Mouse (Mus musculus): ENCODE data around the gene Sat2. TPM values are rescaled to one million over a fixed set of nuclear protein-coding genes. Genes with fewer than 3 reads are reported as not detected.
A peak's percentile ranks its signal among the peaks of the same experiment; 100 is the strongest.

Sat2 gene
- total and polyA plus RNA-seq, 2 experiments from 2014 or later: 10.9 to 35.4 TPM

- Histone ChIP-seq H3K4me1 (ENCODE audit: insufficient read depth, low read length) (peaks cover 5% of the 10 kb centered on the region; the same call in 1 of the 2 replicates), H3K27ac (peak overlapping the region; percentile 99), H3K4me2 (ENCODE audit: low read depth, low read length) (peak overlapping the region; percentile 90), H3K27me3 (ENCODE audit: insufficient read depth, low read length) (no peaks in the 10 kb centered on the region), H3K9me3 (ENCODE audit: low read length) (no peaks in the 10 kb centered on the region), H3K4me3 (ENCODE audit: low read length) (peak overlapping the region; percentile 98), H3K36me3 (ENCODE audit: insufficient read depth, low read length) (peaks cover 61% of the 10 kb centered on the region), H3K9ac (replicated peaks; ENCODE audit: low read length) (peak overlapping the region; percentile 100)
- WGBS: under 1% methylated on average over 40 of the region's 43 CpGs
- peak; percentile 6 for ATAC-seq
- no peak for TF ChIP-seq CTCF (IDR thresholded peaks at IDR 0.05; ENCODE audit: low read depth)
- no peak for DNase-seq (ENCODE audit: low spot score)
Observed at GRCm38 (mm10) chr11:69671726-69672124, 49.9 kb downstream of the Sat2 start.

- peak; percentile 8; the same call in 1 of the 2 replicates for TF ChIP-seq CTCF (IDR thresholded peaks at IDR 0.05; ENCODE audit: low read depth)
- DNase-seq (ENCODE audit: low spot score) (peak; percentile 100), ATAC-seq (peak; percentile 97)
- Histone ChIP-seq H3K9me3 (ENCODE audit: low read length) (no peaks in the 10 kb centered on the region), H3K36me3 (ENCODE audit: insufficient read depth, low read length) (peaks cover 63% of the 10 kb centered on the region), H3K9ac (replicated peaks; ENCODE audit: low read length) (peak within 1 kb of the TSS; percentile 100), H3K4me1 (ENCODE audit: insufficient read depth, low read length) (peaks cover 5% of the 10 kb centered on the region; the same call in 1 of the 2 replicates), H3K4me2 (ENCODE audit: low read depth, low read length) (peak within 1 kb of the TSS; percentile 90), H3K27ac (peak within 1 kb of the TSS; percentile 99), H3K4me3 (ENCODE audit: low read length) (peak within 1 kb of the TSS; percentile 98), H3K27me3 (ENCODE audit: insufficient read depth, low read length) (no peaks in the 10 kb centered on the region)
- under 1% methylated on average over 36 of the region's 36 CpGs for WGBS
Observed at GRCm38 (mm10) chr11:69672211-69672706, 50.4 kb downstream of the Sat2 start, which contains the start of gene Eif4a1. Gene Eif4a1 (minus strand): TSS chr11:69672423.

MicroRNAs encoded within 50 kb of the gene (microRNA counts, 519-probe panel; counts per million panel counts)
- microRNA mmu-miR-1934: not detected
- 3,987 counts per million, percentile 70 among the panel's probes with 10 or more counts for microRNA mmu-miR-467f

Small RNA genes within 50 kb of the gene (microRNA-seq; reads per million reads assigned to microRNA genes)
- gene Mir1934 (0.35 to 2.5 reads per million in 2 experiments), gene Mir467f (0 reads per million in 2 experiments)

Other genes with a start within 250 kb of the Sat2 start
Only the 30 nearest of the 32 such genes appear.
- gene Cyb5d1, start 226.4 kb upstream of the Sat2 start, total RNA-seq (2014; rRNA removed): 21.8 and 26.9 TPM in 2 replicates
- 18.5 and 22.2 TPM in 2 replicates for gene Cyb5d1, start 226.4 kb upstream of the Sat2 start, polyA plus RNA-seq (2015; fragmentation: Nextera tagmentation; extraction: Ambion mirVana)
- 3.8 and 4.3 TPM in 2 replicates for gene Tmem88, start 223.8 kb upstream of the Sat2 start, total RNA-seq (2014; rRNA removed)
- 8.7 and 9.5 TPM in 2 replicates for gene Tmem88, start 223.8 kb upstream of the Sat2 start, polyA plus RNA-seq (2015; fragmentation: Nextera tagmentation; extraction: Ambion mirVana)
- 8.0 and 10.5 TPM in 2 replicates for gene Kdm6b, start 208.3 kb upstream of the Sat2 start, total RNA-seq (2014; rRNA removed)
- 20.5 and 22.3 TPM in 2 replicates for gene Kdm6b, start 208.3 kb upstream of the Sat2 start, polyA plus RNA-seq (2015; fragmentation: Nextera tagmentation; extraction: Ambion mirVana)
- gene Dnah2, start 72.9 kb upstream of the Sat2 start, total RNA-seq (2014; rRNA removed): 3.9 and 4.9 TPM in 2 replicates
- 2.0 and 3.2 TPM in 2 replicates for gene Dnah2, start 72.9 kb upstream of the Sat2 start, polyA plus RNA-seq (2015; fragmentation: Nextera tagmentation; extraction: Ambion mirVana)
- 97.9 and 111 TPM in 2 replicates for gene Efnb3, start 61.8 kb upstream of the Sat2 start, total RNA-seq (2014; rRNA removed)
- 93.3 and 94.4 TPM in 2 replicates for gene Efnb3, start 61.8 kb upstream of the Sat2 start, polyA plus RNA-seq (2015; fragmentation: Nextera tagmentation; extraction: Ambion mirVana)
- gene Wrap53, start 41.8 kb upstream of the Sat2 start, total RNA-seq (2014; rRNA removed): 16.4 and 19.4 TPM in 2 replicates
- gene Wrap53, start 41.8 kb upstream of the Sat2 start, polyA plus RNA-seq (2015; fragmentation: Nextera tagmentation; extraction: Ambion mirVana): 12.8 and 13.8 TPM in 2 replicates
- gene Trp53, start 41.7 kb upstream of the Sat2 start, total RNA-seq (2014; rRNA removed): 33.5 and 41.5 TPM in 2 replicates
- gene Trp53, start 41.7 kb upstream of the Sat2 start, polyA plus RNA-seq (2015; fragmentation: Nextera tagmentation; extraction: Ambion mirVana): 36.6 and 37.4 TPM in 2 replicates
- gene Atp1b2, start 16.1 kb upstream of the Sat2 start, total RNA-seq (2014; rRNA removed): 185 and 210 TPM in 2 replicates
- gene Atp1b2, start 16.1 kb upstream of the Sat2 start, polyA plus RNA-seq (2015; fragmentation: Nextera tagmentation; extraction: Ambion mirVana): 145 and 157 TPM in 2 replicates
- 0.40 TPM in 1 of 2 replicates, not detected in the other for gene Shbg, start 4.1 kb upstream of the Sat2 start, total RNA-seq (2014; rRNA removed)
- not detected in 2 replicates for gene Shbg, start 4.1 kb upstream of the Sat2 start, polyA plus RNA-seq (2015; fragmentation: Nextera tagmentation; extraction: Ambion mirVana)
- gene Fxr2, start 11.0 kb downstream of the Sat2 start, total RNA-seq (2014; rRNA removed): 68.5 and 79.6 TPM in 2 replicates
- gene Fxr2, start 11.0 kb downstream of the Sat2 start, polyA plus RNA-seq (2015; fragmentation: Nextera tagmentation; extraction: Ambion mirVana): 23.3 and 28.8 TPM in 2 replicates
- not detected in 2 replicates for gene Sox15, start 33.3 kb downstream of the Sat2 start, total RNA-seq (2014; rRNA removed)
- gene Sox15, start 33.3 kb downstream of the Sat2 start, polyA plus RNA-seq (2015; fragmentation: Nextera tagmentation; extraction: Ambion mirVana): 0.35 and 0.40 TPM in 2 replicates
- gene Mpdu1, start 40.6 kb downstream of the Sat2 start, total RNA-seq (2014; rRNA removed): 141 and 256 TPM in 2 replicates
- 122 and 124 TPM in 2 replicates for gene Mpdu1, start 40.6 kb downstream of the Sat2 start, polyA plus RNA-seq (2015; fragmentation: Nextera tagmentation; extraction: Ambion mirVana)
- gene Cd68, start 44.1 kb downstream of the Sat2 start, total RNA-seq (2014; rRNA removed): 6.0 and 7.5 TPM in 2 replicates
- gene Cd68, start 44.1 kb downstream of the Sat2 start, polyA plus RNA-seq (2015; fragmentation: Nextera tagmentation; extraction: Ambion mirVana): 10.5 and 12.0 TPM in 2 replicates
- 696 and 745 TPM in 2 replicates for gene Eif4a1, start 50.4 kb downstream of the Sat2 start, total RNA-seq (2014; rRNA removed)
- 427 and 463 TPM in 2 replicates for gene Eif4a1, start 50.4 kb downstream of the Sat2 start, polyA plus RNA-seq (2015; fragmentation: Nextera tagmentation; extraction: Ambion mirVana)
- 68.6 and 90.4 TPM in 2 replicates for gene Senp3, start 60.1 kb downstream of the Sat2 start, total RNA-seq (2014; rRNA removed)
- 69.2 and 69.3 TPM in 2 replicates for gene Senp3, start 60.1 kb downstream of the Sat2 start, polyA plus RNA-seq (2015; fragmentation: Nextera tagmentation; extraction: Ambion mirVana)
- gene Tnfsf13, start 63.8 kb downstream of the Sat2 start, total RNA-seq (2014; rRNA removed): 0.14 and 1.8 TPM in 2 replicates
- 0.76 and 0.98 TPM in 2 replicates for gene Tnfsf13, start 63.8 kb downstream of the Sat2 start, polyA plus RNA-seq (2015; fragmentation: Nextera tagmentation; extraction: Ambion mirVana)
- gene Tnfsf12, start 73.8 kb downstream of the Sat2 start, total RNA-seq (2014; rRNA removed): 3.1 and 7.1 TPM in 2 replicates
- gene Tnfsf12, start 73.8 kb downstream of the Sat2 start, polyA plus RNA-seq (2015; fragmentation: Nextera tagmentation; extraction: Ambion mirVana): 5.0 and 6.0 TPM in 2 replicates
- gene Tnfsfm13, start 74.1 kb downstream of the Sat2 start, total RNA-seq (2014; rRNA removed): 0.94 and 4.6 TPM in 2 replicates
- 2.0 and 2.8 TPM in 2 replicates for gene Tnfsfm13, start 74.1 kb downstream of the Sat2 start, polyA plus RNA-seq (2015; fragmentation: Nextera tagmentation; extraction: Ambion mirVana)
- 18.3 and 18.8 TPM in 2 replicates for gene Polr2a, start 136.6 kb downstream of the Sat2 start, total RNA-seq (2014; rRNA removed)
- gene Polr2a, start 136.6 kb downstream of the Sat2 start, polyA plus RNA-seq (2015; fragmentation: Nextera tagmentation; extraction: Ambion mirVana): 9.1 and 10.5 TPM in 2 replicates
- gene Slc35g3, start 139.9 kb downstream of the Sat2 start, total RNA-seq (2014; rRNA removed): 0.72 TPM in 1 of 2 replicates, not detected in the other
- 0.11 and 0.15 TPM in 2 replicates for gene Slc35g3, start 139.9 kb downstream of the Sat2 start, polyA plus RNA-seq (2015; fragmentation: Nextera tagmentation; extraction: Ambion mirVana)
- gene Zbtb4, start 143.9 kb downstream of the Sat2 start, total RNA-seq (2014; rRNA removed): 39.2 and 39.9 TPM in 2 replicates
- 4.6 and 4.9 TPM in 2 replicates for gene Zbtb4, start 143.9 kb downstream of the Sat2 start, polyA plus RNA-seq (2015; fragmentation: Nextera tagmentation; extraction: Ambion mirVana)
- gene Chrnb1, start 173.9 kb downstream of the Sat2 start, total RNA-seq (2014; rRNA removed): 1.5 TPM in 1 of 2 replicates, not detected in the other
- gene Chrnb1, start 173.9 kb downstream of the Sat2 start, polyA plus RNA-seq (2015; fragmentation: Nextera tagmentation; extraction: Ambion mirVana): 0.85 and 1.5 TPM in 2 replicates
- gene Fgf11, start 179.8 kb downstream of the Sat2 start, total RNA-seq (2014; rRNA removed): 19.1 and 19.2 TPM in 2 replicates
- 3.8 and 4.4 TPM in 2 replicates for gene Fgf11, start 179.8 kb downstream of the Sat2 start, polyA plus RNA-seq (2015; fragmentation: Nextera tagmentation; extraction: Ambion mirVana)
- gene Tmem102, start 183.6 kb downstream of the Sat2 start, total RNA-seq (2014; rRNA removed): 0.16 and 0.72 TPM in 2 replicates
- 1.1 and 1.5 TPM in 2 replicates for gene Tmem102, start 183.6 kb downstream of the Sat2 start, polyA plus RNA-seq (2015; fragmentation: Nextera tagmentation; extraction: Ambion mirVana)
- gene Gm39566, start 193.3 kb downstream of the Sat2 start, total RNA-seq (2014; rRNA removed): not detected in 2 replicates
- gene Gm39566, start 193.3 kb downstream of the Sat2 start, polyA plus RNA-seq (2015; fragmentation: Nextera tagmentation; extraction: Ambion mirVana): not detected in 2 replicates
- not detected in 2 replicates for gene Spem2, start 196.4 kb downstream of the Sat2 start, total RNA-seq (2014; rRNA removed)
- gene Spem2, start 196.4 kb downstream of the Sat2 start, polyA plus RNA-seq (2015; fragmentation: Nextera tagmentation; extraction: Ambion mirVana): not detected in 2 replicates
- not detected in 2 replicates for gene Spem1, start 200.2 kb downstream of the Sat2 start, total RNA-seq (2014; rRNA removed)
- 0.28 and 0.40 TPM in 2 replicates for gene Spem1, start 200.2 kb downstream of the Sat2 start, polyA plus RNA-seq (2015; fragmentation: Nextera tagmentation; extraction: Ambion mirVana)
- 126 and 130 TPM in 2 replicates for gene Nlgn2, start 215.8 kb downstream of the Sat2 start, total RNA-seq (2014; rRNA removed)
- 20.8 and 22.3 TPM in 2 replicates for gene Nlgn2, start 215.8 kb downstream of the Sat2 start, polyA plus RNA-seq (2015; fragmentation: Nextera tagmentation; extraction: Ambion mirVana)
- 119 and 153 TPM in 2 replicates for gene Tmem256, start 216.5 kb downstream of the Sat2 start, total RNA-seq (2014; rRNA removed)
- 435 and 439 TPM in 2 replicates for gene Tmem256, start 216.5 kb downstream of the Sat2 start, polyA plus RNA-seq (2015; fragmentation: Nextera tagmentation; extraction: Ambion mirVana)
- 24.7 and 26.3 TPM in 2 replicates for gene Plscr3, start 224.4 kb downstream of the Sat2 start, total RNA-seq (2014; rRNA removed)
- 32.2 and 33.4 TPM in 2 replicates for gene Plscr3, start 224.4 kb downstream of the Sat2 start, polyA plus RNA-seq (2015; fragmentation: Nextera tagmentation; extraction: Ambion mirVana)

All from hindbrain, postnatal 0 days (tissue).